Mouse (Mus musculus): ENCODE measurements around the gene Rbpjl.

The Rbpjl gene

GRCm38 (mm10) chr2:164445399-164446085 is 42.6 kb downstream of the Rbpjl start:
- no peak for DNase-seq (ENCODE audit: low spot score)

- DNase-seq (ENCODE audit: low spot score), result no peak
These were observed 43.1 kb downstream of the Rbpjl start for GRCm38 (mm10) chr2:164446086-164446469.

GRCm38 (mm10) chr2:164448140-164448539 is 45.2 kb downstream of the Rbpjl start:
- DNase-seq (ENCODE audit: low spot score), result no peak

GRCm38 (mm10) chr2:164448921-164449320 is 46.0 kb downstream of the Rbpjl start:
- DNase-seq (ENCODE audit: low spot score), result no peak

GRCm38 (mm10) chr2:164449341-164450042 is 46.6 kb downstream of the Rbpjl start:
- DNase-seq (ENCODE audit: low spot score), result peak; percentile 46

- DNase-seq (ENCODE audit: low spot score), result peak; percentile 46
These were observed 49.2 kb downstream of the Rbpjl start for GRCm38 (mm10) chr2:164452000-164452676.

- DNase-seq (ENCODE audit: low spot score), result peak; percentile 37
These were observed 50.3 kb downstream of the Rbpjl start for GRCm38 (mm10) chr2:164453047-164453757.

- no peak for DNase-seq (ENCODE audit: low spot score)
These were observed 51.1 kb downstream of the Rbpjl start for GRCm38 (mm10) chr2:164453887-164454500.

- DNase-seq (ENCODE audit: low spot score), result peak; percentile 92
These were observed 51.9 kb downstream of the Rbpjl start for GRCm38 (mm10) chr2:164454846-164455245.

GRCm38 (mm10) chr2:164455421-164456190 is 52.7 kb downstream of the Rbpjl start:
- DNase-seq (ENCODE audit: low spot score), result peak; percentile 65

- DNase-seq (ENCODE audit: low spot score), result no peak
These were observed 53.5 kb downstream of the Rbpjl start for GRCm38 (mm10) chr2:164456413-164456812.

- no peak for DNase-seq (ENCODE audit: low spot score)
These were observed 53.9 kb downstream of the Rbpjl start, which contains the start of gene Sys1 for GRCm38 (mm10) chr2:164456864-164457300. Gene Sys1 (plus strand): TSS chr2:164456964.

GRCm38 (mm10) chr2:164457942-164458341 is 55.0 kb downstream of the Rbpjl start:
- peak; percentile 89 for DNase-seq (ENCODE audit: low spot score)

- peak; percentile 57 for DNase-seq (ENCODE audit: low spot score)
These were observed 55.6 kb downstream of the Rbpjl start for GRCm38 (mm10) chr2:164458535-164458934.

- DNase-seq (ENCODE audit: low spot score), result peak; percentile 99
These were observed 58.0 kb downstream of the Rbpjl start, which contains the start of gene Gm20458 for GRCm38 (mm10) chr2:164460745-164461551. Gene Gm20458 (plus strand): TSS chr2:164460967.
